Mouse (Mus musculus) liver, adult 2 months (tissue): ENCODE data around the gene Kcnk7.

ENCODE experiments used
- CTCF ChIP-seq: fragments of 200-500 bp; IDR thresholded peaks from 2 replicates; pipeline ENCODE4 v1.5.1; 2011; ENCODE audit warnings: low read depth, low read length, control low read depth
- POLR2A ChIP-seq: fragments of 200-500 bp; IDR thresholded peaks from 2 replicates; pipeline ENCODE4 v1.6.1; 2011; ENCODE audit warnings: low read length, control low read depth; ENCODE audit not compliant: insufficient read depth; ENCODE audit errors: extremely low read depth

DNA sequence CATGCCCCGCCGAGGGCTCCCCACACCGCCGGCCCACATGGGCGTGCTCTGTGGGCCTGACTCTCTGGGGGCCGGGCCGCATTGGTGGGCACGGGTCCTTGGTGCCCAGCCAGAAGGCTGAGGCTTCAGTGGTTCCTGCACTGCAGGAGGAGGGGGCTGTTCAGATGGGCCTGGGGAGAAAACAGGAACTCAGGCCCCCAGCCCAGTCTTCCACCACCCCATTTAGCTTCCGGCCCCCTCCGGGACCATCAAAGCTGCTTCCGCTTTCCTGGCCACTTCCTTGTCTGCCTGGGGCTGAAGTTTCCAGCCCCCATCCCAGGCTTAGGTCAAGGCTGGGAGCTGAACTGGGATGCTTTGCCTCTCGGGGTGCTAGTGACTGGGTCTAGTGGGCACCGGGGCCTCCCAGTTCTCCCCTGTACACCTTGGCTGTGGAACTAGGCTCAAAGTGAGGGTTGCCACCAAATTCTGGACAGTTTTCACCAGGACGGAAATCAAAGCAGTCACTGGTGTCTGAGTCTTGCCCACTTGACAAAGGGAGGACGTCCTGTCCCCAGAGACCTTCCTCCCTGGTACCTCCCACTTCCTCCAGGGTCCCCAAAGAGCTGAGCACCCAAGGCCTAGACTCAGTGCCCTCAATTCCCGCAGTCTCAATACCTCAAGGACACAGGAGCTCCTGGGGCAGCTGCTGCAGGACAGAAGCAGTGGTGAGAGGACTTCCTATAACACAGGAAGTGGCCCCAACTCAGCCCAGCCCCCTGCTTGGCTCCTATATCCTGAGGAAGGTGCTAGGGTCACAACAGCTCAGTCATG, 43.0 kb upstream of the Kcnk7 start:
- TF ChIP-seq POLR2A, result no peak
- TF ChIP-seq CTCF, result no peak
